12 mouse cellular contexts compared by ENCODE assay signal in genomic region chr11:67276601-67277174, GRCm38 (mm10). TPM values are rescaled to one million over a fixed set of nuclear protein-coding genes. Genes with fewer than 3 reads are reported as not detected.
DNase-seq lines count a peak whose midpoint lies in the region; ATAC-seq and TF ChIP-seq lines count a peak whose summit lies in the region.
"Had no signal": no experiment of that assay in that cellular context is flagged by ENCODE, and none has a peak within 500 bp of the region (broad histone marks: within the 10 kb centered on the region; RNA-seq: fewer than 3 reads in every experiment).

Gene Myh8 (plus strand): TSS chr11:67277124.

- no peak for ATAC-seq in liver, postnatal 0 days

- no peak for TF ChIP-seq EP300 in liver, postnatal 0 days (IDR thresholded peaks at IDR 0.05; ENCODE audit: low read depth)

- no peak within 1 kb of the TSS for H3K4me2 ChIP-seq in liver, postnatal 0 days (ENCODE audit: low read depth, low read length)
- H3K4me2 ChIP-seq: heart, embryonic 13.5 days had no signal

- no peak for TF ChIP-seq CTCF in liver, postnatal 0 days (IDR thresholded peaks at IDR 0.05; ENCODE audit: low read depth)

- H3K27ac ChIP-seq in liver, postnatal 0 days (ENCODE audit: low read depth): no peak within 1 kb of the TSS
- H3K27ac ChIP-seq: heart, embryonic 13.5 days; kidney, postnatal 0 days; midbrain, embryonic 10.5 days had no signal

- no peak within 1 kb of the TSS for H3K4me3 ChIP-seq in liver, postnatal 0 days (ENCODE audit: low read depth, low read length)
- H3K4me3 ChIP-seq: erythroblast, embryonic 14.5 days; heart, embryonic 13.5 days; midbrain, embryonic 10.5 days had no signal

- peak; percentile 49 to 77 for DNase-seq in cerebellum, postnatal 25 days
- no peak for DNase-seq in cerebellum, adult 11 months
- DNase-seq in liver: peak; percentile 9
- DNase-seq in liver, postnatal 0 days: no peak
- DNase-seq in adrenal gland, postnatal 14 days: peak; percentile 16
- DNase-seq in gastrocnemius, postnatal 36 days: no peak
- no peak for DNase-seq in kidney, postnatal 36 days
- no peak for DNase-seq in c-Kit-positive CD71-positive TER-119-positive erythroid progenitor cells, embryonic 14.5 days (ENCODE audit: low spot score)

- no peaks in the 10 kb centered on the region for H3K36me3 ChIP-seq in liver, postnatal 0 days (replicated peaks; ENCODE audit: insufficient read depth, low read length)
- H3K36me3 ChIP-seq: heart, embryonic 13.5 days; midbrain, embryonic 10.5 days had no signal

- H3K4me1 ChIP-seq in liver, postnatal 0 days (ENCODE audit: insufficient read depth): no peaks in the 10 kb centered on the region
- H3K4me1 ChIP-seq: midbrain, embryonic 10.5 days had no signal

- H3K9me3 ChIP-seq in liver, postnatal 0 days (ENCODE audit: low read length): no peaks in the 10 kb centered on the region
- H3K9me3 ChIP-seq: heart, embryonic 13.5 days; midbrain, embryonic 10.5 days had no signal

- no peaks in the 10 kb centered on the region for H3K27me3 ChIP-seq in liver, postnatal 0 days (ENCODE audit: insufficient read depth, low read length)
- H3K27me3 ChIP-seq: heart, embryonic 13.5 days had no signal

- H3K9ac ChIP-seq in liver, postnatal 0 days (replicated peaks): no peak within 1 kb of the TSS
- H3K9ac ChIP-seq: heart, embryonic 13.5 days had no signal

- 76% methylated on average over 10 of the region's 10 CpGs for WGBS in liver, postnatal 0 days (ENCODE audit: insufficient replicate concordance)

- intact Hi-C loops in gastrocnemius, postnatal 36 days (cut with DNase I): loop anchor here (5.0 kb wide), 1 partner anchor 76 kb away; no protein-coding TSS in a partner anchor

RNA-seq across cellular contexts. Expression of gene Myh8, which starts in this region (rescaled TPM):
- 1.1 and 17.2 TPM in 2 replicates for polyA plus RNA-seq in liver, postnatal 0 days (2015; fragmentation: Nextera tagmentation; extraction: Ambion mirVana)
- total RNA-seq in adrenal gland, postnatal 14 days (2021): not detected in 2 replicates
- total RNA-seq in gastrocnemius, postnatal 36 days (2021): 100 to 1,000 TPM; 268 to 306 TPM
- polyA plus RNA-seq: erythroblast, embryonic 14.5 days; midbrain, embryonic 10.5 days had no signal

Comparison
In these comparisons a context has a peak if more than half of its experiments do, and no peak if none do; other contexts are left out.
1. RNA of gene Myh8 (total RNA-seq): 268 to 306 TPM in gastrocnemius, postnatal 36 days; not detected in adrenal gland, postnatal 14 days; every median in the first group is over 100 times any median in the second.
2. DNase-seq: peak in cerebellum, postnatal 25 days (2 of 2) and liver (single experiment); none in cerebellum, adult 11 months (single experiment), liver, postnatal 0 days (single experiment), gastrocnemius, postnatal 36 days (0 of 2), kidney, postnatal 36 days (0 of 2) and c-Kit-positive CD71-positive TER-119-positive erythroid progenitor cells, embryonic 14.5 days (single experiment).
3. Peak in DNase-seq in adrenal gland, postnatal 14 days; RNA of the gene not detected or under 1 TPM.